Mouse (Mus musculus) E14TG2a.4 (cell line): ENCODE data around the gene Atp9a.
A peak's percentile ranks its signal among the peaks of the same experiment; 100 is the strongest.

Experiments
- H3K27me3 ChIP-seq: 2 replicates; pipeline ENCODE4 v1.6.1; 2014; ENCODE audit warnings: low read length, control low read depth; ENCODE audit not compliant: insufficient read depth
- H3K36me3 ChIP-seq: 2 replicates; pipeline ENCODE4 v1.6.1; 2014; ENCODE audit warnings: low read length, control low read depth; ENCODE audit not compliant: insufficient read depth
- H3K4me1 ChIP-seq: replicated peaks from 2 replicates; pipeline ENCODE4 v1.6.1; 2014; ENCODE audit warnings: low read depth, low read length, control low read depth
- H3K4me3 ChIP-seq: replicated peaks from 2 replicates; pipeline ENCODE4 v1.5.1; 2014; ENCODE audit warnings: mild to moderate bottlenecking, low read length
- H3K9me3 ChIP-seq: 2 replicates; pipeline ENCODE4 v1.6.1; 2014; ENCODE audit warnings: low read length, control low read depth
- CTCF ChIP-seq: conservative IDR thresholded peaks from 2 replicates; pipeline ENCODE4 v1.5.1; 2014; ENCODE audit warnings: low read length
- NANOG ChIP-seq: IDR thresholded peaks from 2 replicates; pipeline ENCODE4 v1.6.1; 2014; ENCODE audit warnings: borderline replicate concordance, low read length, mixed read lengths
- POU5F1 ChIP-seq: IDR thresholded peaks from 2 replicates; pipeline ENCODE4 v1.6.1; 2014; ENCODE audit warnings: low read length, borderline replicate concordance

The Atp9a gene

GRCm38 (mm10) chr2:168633301-168633816 lies 108.8 kb downstream of the Atp9a start:
- Histone ChIP-seq H3K27me3 (peaks cover 2% of the 10 kb centered on the region; the same call in 1 of the 2 replicates), H3K4me3 (peak overlapping the region; percentile 48), H3K9me3 (no peaks in the 10 kb centered on the region), H3K36me3 (peaks cover 3% of the 10 kb centered on the region), H3K4me1 (peaks cover 24% of the 10 kb centered on the region)
- TF ChIP-seq CTCF (no peak), POU5F1 (no peak), NANOG (no peak)

- no peaks in the 10 kb centered on the region for H3K9me3 ChIP-seq
- TF ChIP-seq POU5F1: no peak
- no peak for TF ChIP-seq CTCF
- TF ChIP-seq NANOG: no peak
- peaks cover 24% of the 10 kb centered on the region for H3K4me1 ChIP-seq
- H3K4me3 ChIP-seq: no peak overlapping the region
- peaks cover 8% of the 10 kb centered on the region for H3K27me3 ChIP-seq
- H3K36me3 ChIP-seq: peaks cover 3% of the 10 kb centered on the region
These were observed 109.7 kb downstream of the Atp9a start for GRCm38 (mm10) chr2:168632543-168632942.

GRCm38 (mm10) chr2:168628787-168629186 lies 113.4 kb downstream of the Atp9a start:
- Histone ChIP-seq H3K27me3 (peaks cover 16% of the 10 kb centered on the region), H3K9me3 (peaks cover 5% of the 10 kb centered on the region; the same call in 1 of the 2 replicates), H3K36me3 (no peaks in the 10 kb centered on the region), H3K4me3 (no peak overlapping the region), H3K4me1 (peaks cover 34% of the 10 kb centered on the region)
- TF ChIP-seq CTCF (peak; percentile 79), NANOG (no peak)

DNA sequence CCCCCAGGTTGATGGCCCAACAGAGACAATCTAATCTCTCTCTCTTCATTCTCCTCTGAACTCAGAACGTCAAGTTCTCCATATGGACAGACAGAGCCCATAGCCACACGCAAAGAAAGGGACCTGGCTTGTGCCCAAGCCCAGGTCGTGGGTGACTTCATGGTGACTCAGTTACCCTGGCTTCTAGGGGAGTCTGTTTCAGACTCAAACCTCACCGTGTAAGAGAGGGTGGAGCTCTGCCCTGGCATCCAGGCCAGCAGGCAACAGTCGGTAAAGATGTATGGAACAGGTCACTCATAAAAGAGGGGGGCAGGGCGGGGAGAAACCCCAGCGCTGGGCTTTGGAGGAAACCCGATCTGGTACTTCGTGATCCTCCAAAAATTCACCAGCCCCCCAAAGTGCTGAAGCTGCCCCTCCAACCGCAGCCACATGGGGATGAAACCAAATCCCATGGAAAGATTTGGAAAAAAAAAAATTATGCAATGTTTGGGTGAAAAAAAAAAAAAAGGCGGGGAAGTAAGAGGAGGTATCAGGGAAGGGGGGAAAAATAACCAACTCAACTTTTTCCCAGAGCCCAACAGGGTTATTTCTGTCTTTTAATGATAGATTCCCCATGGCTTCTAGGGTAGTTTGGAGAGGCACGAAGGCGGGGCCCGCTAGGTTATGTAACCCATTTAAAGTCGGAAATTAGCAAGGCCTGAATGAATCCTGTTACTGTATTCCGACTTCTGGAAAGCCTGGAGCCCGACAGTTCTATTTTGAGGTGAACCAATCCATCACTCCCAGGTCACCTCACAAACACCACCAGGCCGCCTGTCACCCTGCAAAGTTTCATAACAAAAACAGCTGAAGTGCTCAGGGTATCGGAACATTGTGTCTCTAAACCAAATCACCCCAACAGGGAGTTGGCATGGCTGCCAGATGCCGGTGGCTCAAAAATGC lies 114.1 kb downstream of the Atp9a start:
- Histone ChIP-seq H3K4me3 (no peak overlapping the region), H3K36me3 (no peaks in the 10 kb centered on the region), H3K9me3 (peaks cover 11% of the 10 kb centered on the region; the same call in 1 of the 2 replicates), H3K4me1 (peaks cover 27% of the 10 kb centered on the region), H3K27me3 (peaks cover 16% of the 10 kb centered on the region)
- TF ChIP-seq POU5F1: no peak
- TF ChIP-seq CTCF: no peak
- TF ChIP-seq NANOG: no peak

- peaks cover 16% of the 10 kb centered on the region; the same call in 1 of the 2 replicates for H3K9me3 ChIP-seq
- H3K4me3 ChIP-seq: peak overlapping the region; percentile 68
- H3K27me3 ChIP-seq: peaks cover 16% of the 10 kb centered on the region
- H3K36me3 ChIP-seq: no peaks in the 10 kb centered on the region
- H3K4me1 ChIP-seq: peaks cover 22% of the 10 kb centered on the region; the same call in 1 of the 2 replicates
- TF ChIP-seq CTCF (no peak), POU5F1 (no peak), NANOG (no peak)
These were observed 115.8 kb downstream of the Atp9a start for GRCm38 (mm10) chr2:168626385-168626784.

- H3K4me3 ChIP-seq: no peak overlapping the region
- no peak for TF ChIP-seq POU5F1
- no peak for TF ChIP-seq NANOG
- no peak for TF ChIP-seq CTCF
These were observed 117.1 kb downstream of the Atp9a start for GRCm38 (mm10) chr2:168625091-168625490.

GRCm38 (mm10) chr2:168621111-168621802 lies 121.0 kb downstream of the Atp9a start:
- Histone ChIP-seq H3K4me3 (no peak overlapping the region), H3K27me3 (peaks cover 4% of the 10 kb centered on the region; the same call in 1 of the 2 replicates), H3K9me3 (peaks cover 16% of the 10 kb centered on the region; the same call in 1 of the 2 replicates), H3K36me3 (no peaks in the 10 kb centered on the region), H3K4me1 (0 out of 2 replicates have a peak, but pooled peaks cover 10% of the 10 kb centered on the region)
- TF ChIP-seq POU5F1 (no peak), NANOG (no peak), CTCF (no peak)

More at GRCm38 (mm10) chr2:168625091-168625490, 117.1 kb downstream of the Atp9a start:
- peaks cover 16% of the 10 kb centered on the region for H3K27me3 ChIP-seq
- H3K9me3 ChIP-seq: peaks cover 16% of the 10 kb centered on the region; the same call in 1 of the 2 replicates
- H3K4me1 ChIP-seq: peaks cover 13% of the 10 kb centered on the region; the same call in 1 of the 2 replicates
- H3K36me3 ChIP-seq: no peaks in the 10 kb centered on the region

DNA sequence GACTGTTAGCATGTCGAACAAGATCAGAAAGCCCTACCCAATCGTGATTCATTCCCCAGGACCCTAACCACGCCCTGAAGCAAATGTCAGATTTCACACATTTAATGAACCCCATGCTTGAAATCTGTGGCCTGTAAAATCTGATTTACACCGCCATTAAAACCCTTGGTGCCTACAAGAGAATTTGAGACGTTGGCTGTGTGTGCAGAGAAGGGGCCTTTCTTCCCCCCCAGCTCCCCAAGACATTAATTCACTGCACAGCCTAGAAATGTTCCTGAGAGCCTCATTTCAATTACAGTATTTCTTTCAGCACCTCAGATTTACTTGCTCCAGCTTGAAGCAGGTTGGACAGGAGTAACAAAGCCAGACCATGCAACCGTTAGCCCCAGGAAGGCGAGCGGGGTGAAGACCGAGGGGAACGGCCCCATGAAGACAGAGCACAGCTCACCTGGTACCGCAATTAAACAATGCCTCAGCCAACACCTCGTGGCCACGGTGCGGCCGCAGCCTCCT lies 123.9 kb downstream of the Atp9a start:
- Histone ChIP-seq H3K36me3 (no peaks in the 10 kb centered on the region), H3K4me1 (peaks cover 20% of the 10 kb centered on the region), H3K27me3 (0 out of 2 replicates have a peak, but pooled peaks cover 3% of the 10 kb centered on the region), H3K9me3 (0 out of 2 replicates have a peak, but pooled peaks cover 7% of the 10 kb centered on the region), H3K4me3 (no peak overlapping the region)
- TF ChIP-seq POU5F1 (no peak), CTCF (no peak), NANOG (no peak)
